Mouse (Mus musculus): ENCODE results near the gene Gm48552.

DNA sequence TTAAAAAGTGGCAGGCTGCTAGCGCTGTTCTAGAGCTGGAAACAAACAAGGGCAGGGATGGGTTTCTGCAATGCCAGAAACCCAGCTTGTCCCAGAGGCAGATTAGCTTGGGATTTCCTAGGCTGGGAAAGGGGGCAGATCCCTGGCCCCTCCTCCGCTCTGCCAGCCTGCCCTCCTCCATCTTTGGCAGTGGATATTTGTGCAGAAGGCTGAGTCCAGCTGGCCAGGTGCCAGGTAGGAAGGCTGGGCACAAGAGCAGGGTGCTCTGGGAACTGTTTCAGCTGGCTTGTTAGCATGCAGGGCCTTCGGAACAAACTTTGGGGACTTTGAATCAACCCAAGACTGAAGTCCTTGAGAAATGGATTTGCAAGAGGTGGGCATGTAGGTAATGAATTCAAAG, 46.6 kb downstream of the Gm48552 start:
- TF ChIP-seq POLR2A (IDR thresholded peaks at IDR 0.05; ENCODE audit: borderline replicate concordance, control insufficient read depth, low read depth, low read length) (no peak), CTCF (IDR thresholded peaks at IDR 0.05; ENCODE audit: control insufficient read depth, insufficient read depth, low read length) (no peak)

All from bone marrow, adult 2 months (tissue).